Mouse (Mus musculus) spleen, postnatal 4 days (tissue): Measurements from ENCODE around the gene Sntb2.
"Not testable (repeated sequence)": the region's sequence is repeated elsewhere in the genome, so short reads cannot be mapped to it uniquely, and the experiment has no call there.

Experiments used
- DNase-seq, 2 experiments: peaks; one replicate each; pipeline ENCODE4 v3.0.0; 2022; ENCODE audit warnings: low spot score in 2 of 2

Gene Sntb2

DNA sequence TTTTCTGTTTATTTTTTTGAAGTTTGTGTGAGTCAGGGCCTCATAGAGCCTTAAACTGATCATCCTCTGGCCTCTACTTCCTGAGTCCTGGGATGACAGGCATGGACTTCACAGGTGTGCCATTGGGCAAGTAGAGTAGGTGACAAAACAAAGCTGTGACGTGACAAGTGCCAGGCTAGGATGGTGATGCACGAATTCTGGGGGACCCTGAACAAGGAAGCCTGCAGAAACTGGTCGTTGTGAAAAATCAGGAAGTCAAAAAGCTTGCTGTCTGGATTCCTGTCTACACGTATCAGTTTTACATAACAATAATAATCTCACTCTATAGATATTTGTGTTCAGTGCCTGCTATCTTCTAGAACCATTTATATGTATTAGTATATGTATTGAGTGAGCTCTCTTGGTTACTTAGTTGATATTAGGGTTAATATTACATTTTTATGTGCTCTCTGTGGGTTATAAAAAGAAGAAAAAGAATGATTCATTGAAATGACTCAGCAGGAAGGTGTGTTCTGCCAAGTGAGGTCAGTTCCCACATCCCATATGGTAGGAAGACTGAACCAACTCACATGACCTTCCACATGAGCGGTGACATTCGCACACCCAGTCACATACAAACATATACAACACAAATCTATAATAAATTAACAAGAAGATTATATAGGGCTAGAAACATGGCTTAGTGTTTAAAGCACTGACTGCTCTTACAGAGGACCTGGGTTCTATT is 37.2 kb downstream of the Sntb2 start:
- DNase-seq: no peak

GRCm38 (mm10) chr8:106973526-106973925 is 38.0 kb downstream of the Sntb2 start:
- not testable (repeated sequence) for DNase-seq

DNA sequence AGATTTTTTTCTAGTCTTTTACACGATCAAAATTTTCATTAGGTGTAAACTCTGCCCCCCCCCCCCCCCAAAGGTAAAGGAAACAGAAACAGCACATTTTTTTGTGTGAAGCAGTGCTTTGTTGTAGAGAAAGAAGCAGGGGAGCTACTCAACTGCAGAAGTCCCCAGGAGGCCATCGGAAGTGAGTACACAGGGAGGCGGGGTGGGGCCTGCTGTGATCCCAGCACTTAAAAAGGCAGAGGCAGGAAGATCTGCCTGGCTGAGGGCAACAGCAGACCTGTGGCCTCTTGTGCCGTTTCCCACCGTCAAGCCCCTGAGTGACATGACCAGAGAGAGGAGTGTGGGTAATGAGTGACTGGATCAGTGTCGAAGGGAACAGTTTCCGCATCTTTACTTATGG is 39.2 kb downstream of the Sntb2 start:
- no peak for DNase-seq

GRCm38 (mm10) chr8:106975764-106976163 is 40.2 kb downstream of the Sntb2 start:
- DNase-seq: no peak

DNA sequence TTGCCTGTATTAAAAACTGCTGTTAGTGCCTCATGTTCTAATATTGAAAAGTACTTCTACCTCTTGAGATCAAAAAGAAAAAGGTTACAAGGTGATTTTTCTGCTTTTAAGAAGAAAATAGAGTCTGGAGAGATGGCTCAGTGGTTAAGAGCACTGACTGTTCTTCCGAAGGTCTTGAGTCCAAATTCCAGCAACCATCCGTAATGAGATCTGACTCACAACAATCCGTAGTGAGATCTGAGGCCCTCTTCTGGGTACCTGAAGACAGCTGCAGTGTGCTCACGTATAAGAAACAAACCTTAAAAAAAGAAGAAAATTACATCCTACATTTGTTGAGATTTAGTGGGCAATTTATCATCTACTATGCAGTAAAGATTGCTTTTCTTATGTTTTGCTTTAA is 40.9 kb downstream of the Sntb2 start:
- DNase-seq: no peak

GRCm38 (mm10) chr8:106978755-106979251 is 43.3 kb downstream of the Sntb2 start:
- no peak for DNase-seq

GRCm38 (mm10) chr8:106985404-106985821 is 49.9 kb downstream of the Sntb2 start:
- DNase-seq: no peak

- DNase-seq: no peak
These were observed 50.4 kb downstream of the Sntb2 start for GRCm38 (mm10) chr8:106985951-106986350.

GRCm38 (mm10) chr8:106987557-106987956 is 52.0 kb downstream of the Sntb2 start:
- DNase-seq: no peak

- no peak for DNase-seq
These were observed 55.8 kb downstream of the Sntb2 start for GRCm38 (mm10) chr8:106991393-106991792.

- DNase-seq: not testable (repeated sequence)
These were observed 60.8 kb downstream of the Sntb2 start for GRCm38 (mm10) chr8:106996339-106996738.

GRCm38 (mm10) chr8:106997416-106997815 is 61.9 kb downstream of the Sntb2 start:
- no peak for DNase-seq

DNA sequence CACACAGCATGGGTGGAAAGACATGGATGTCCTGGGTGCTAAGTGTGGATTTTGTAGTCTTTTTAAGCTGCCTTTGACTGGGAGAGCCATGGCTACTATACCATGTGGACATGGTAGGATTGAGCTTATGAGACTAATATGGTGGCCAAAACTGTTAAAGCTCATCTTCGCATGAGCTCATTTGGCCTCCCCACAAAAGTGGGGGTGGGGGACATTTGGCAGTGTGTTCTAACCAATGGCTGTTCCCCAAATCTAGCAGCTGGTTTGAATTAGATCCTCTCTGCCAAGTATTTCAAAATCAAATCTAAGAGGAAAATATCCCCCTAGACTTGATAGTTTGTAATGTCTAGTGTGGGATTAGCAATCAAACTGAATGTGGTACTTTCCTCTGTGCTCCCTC is 63.5 kb downstream of the Sntb2 start:
- DNase-seq: no peak

GRCm38 (mm10) chr8:107002532-107002931 is 67.0 kb downstream of the Sntb2 start:
- peak; percentile 80 to 91 for DNase-seq

- no peak for DNase-seq
These were observed 72.2 kb downstream of the Sntb2 start for GRCm38 (mm10) chr8:107007795-107008194.

- DNase-seq: no peak
These were observed 77.1 kb downstream of the Sntb2 start for GRCm38 (mm10) chr8:107012666-107013065.

GRCm38 (mm10) chr8:107014915-107015314 is 79.4 kb downstream of the Sntb2 start:
- no peak for DNase-seq

GRCm38 (mm10) chr8:107023479-107023878 is 87.9 kb downstream of the Sntb2 start:
- no peak for DNase-seq

GRCm38 (mm10) chr8:107029310-107029709 is 93.8 kb downstream of the Sntb2 start:
- DNase-seq: no peak

- no peak for DNase-seq
These were observed 94.5 kb downstream of the Sntb2 start for GRCm38 (mm10) chr8:107030058-107030457.

DNA sequence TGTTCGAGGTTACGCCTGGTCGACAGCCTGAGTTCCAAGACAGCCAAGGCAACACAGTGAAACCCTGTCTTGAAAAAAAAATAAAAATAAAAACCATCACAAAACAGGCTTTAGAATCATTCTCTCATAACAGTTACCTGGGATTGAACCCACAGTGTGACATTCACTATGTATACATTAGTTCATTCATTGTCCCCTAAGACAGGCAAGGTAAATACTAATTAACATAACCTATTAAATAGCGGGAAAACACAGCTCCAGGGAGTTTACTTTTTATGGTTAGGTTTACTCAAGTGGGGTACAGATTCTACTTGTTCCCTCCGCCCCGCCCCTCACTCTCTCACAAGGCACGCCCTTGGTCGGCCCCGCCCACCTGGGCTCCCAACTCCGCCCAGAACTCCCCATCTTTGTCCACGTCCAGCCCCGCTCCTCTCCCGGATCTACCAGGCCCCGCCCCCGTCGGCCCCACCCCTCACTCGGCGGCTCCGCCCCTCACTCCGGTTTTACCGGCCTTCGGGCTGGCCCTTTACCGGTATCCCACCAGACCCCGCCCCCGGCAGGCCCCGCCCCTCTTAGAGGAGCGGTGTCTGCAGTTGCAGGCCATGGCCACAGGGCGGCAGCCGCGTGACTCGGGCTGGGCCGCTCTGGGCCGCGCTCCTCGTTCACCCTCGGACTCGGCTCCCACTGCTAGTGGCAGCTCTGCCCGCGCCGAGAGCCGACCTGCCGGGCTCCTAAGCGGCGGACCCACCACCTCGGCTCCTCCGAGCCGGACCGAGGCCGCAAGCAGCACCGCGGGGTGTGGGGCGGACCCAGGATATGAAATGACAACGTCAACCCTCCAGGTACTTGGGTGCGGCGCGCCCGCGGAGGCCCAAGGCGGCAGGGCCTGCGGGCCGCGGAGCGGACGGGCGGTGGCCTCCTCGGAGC is 95.4 kb downstream of the Sntb2 start, which contains the start of gene Vps4a:
TSS of gene Vps4a (plus strand) at position 573 of the 927 bp plus-strand sequence.
- peak; percentile 97 to 99 for DNase-seq

DNA sequence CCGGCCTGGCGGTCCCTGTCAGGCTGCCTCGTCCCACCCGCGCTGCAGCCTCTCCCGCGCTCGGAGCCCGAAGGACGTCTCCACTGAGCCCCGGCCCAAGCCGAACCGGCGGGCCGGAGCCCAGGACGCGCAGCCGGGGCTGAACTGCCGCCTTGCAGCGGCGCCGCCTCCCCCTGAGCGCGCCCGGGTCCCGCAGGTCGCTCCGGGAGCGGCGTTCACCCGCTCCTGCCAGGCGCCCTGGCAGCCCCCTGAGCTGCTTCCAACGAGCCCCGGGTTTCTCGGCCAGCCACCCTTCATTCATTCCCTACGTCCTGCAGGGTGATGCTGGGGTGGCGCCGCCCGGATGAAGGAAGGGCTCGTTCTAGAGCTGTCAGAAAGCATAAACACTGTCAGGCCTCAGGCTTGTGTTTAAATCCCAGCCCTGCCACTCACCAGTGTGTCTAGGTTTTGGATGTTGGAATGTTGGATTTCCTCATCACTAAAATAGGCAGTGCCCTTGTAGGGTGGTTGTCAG is 96.1 kb downstream of the Sntb2 start:
- no peak for DNase-seq
